Mouse (Mus musculus) lung, postnatal 4 days (tissue): ENCODE results near the gene Olfr402.
"Not testable (repeated sequence)": the region's sequence is repeated elsewhere in the genome, so short reads cannot be mapped to it uniquely, and the experiment has no call there.

Experiments used
- DNase-seq, 2 experiments: peaks; one replicate each; pipeline ENCODE4 v3.0.0; 2021

Gene Olfr402

GRCm38 (mm10) chr11:74153229-74153628, at the start of gene Olfr402:
Olfr402 (plus strand) TSS chr11:74153529.
- DNase-seq: no peak

GRCm38 (mm10) chr11:74105066-74105465, 48.3 kb upstream of the Olfr402 start:
- no peak for DNase-seq

GRCm38 (mm10) chr11:74113412-74113811, 39.9 kb upstream of the Olfr402 start, which contains the start of gene Olfr401:
Olfr401 (plus strand) TSS chr11:74113712.
- DNase-seq: no peak

GRCm38 (mm10) chr11:74140001-74140400, 13.3 kb upstream of the Olfr402 start:
- DNase-seq: not testable (repeated sequence)

GRCm38 (mm10) chr11:74145866-74146265, 7.5 kb upstream of the Olfr402 start:
- DNase-seq: no peak

- no peak for DNase-seq
Observed at GRCm38 (mm10) chr11:74168771-74169170, 15.4 kb downstream of the Olfr402 start.

GRCm38 (mm10) chr11:74183168-74183567, 29.8 kb downstream of the Olfr402 start:
- DNase-seq: no peak

GRCm38 (mm10) chr11:74183745-74184144, 30.4 kb downstream of the Olfr402 start:
- DNase-seq: no peak

GRCm38 (mm10) chr11:74185949-74186348, 32.6 kb downstream of the Olfr402 start, which contains the start of gene Olfr403:
Olfr403 (plus strand) TSS chr11:74186249.
- DNase-seq: no peak
